Mouse (Mus musculus): ENCODE measurements around the gene Pcmt1. TPM values are rescaled to one million over a fixed set of nuclear protein-coding genes. Genes with fewer than 3 reads are reported as not detected.

Pcmt1 gene
- polyA plus RNA-seq, 1 experiment = 44.5 TPM

- H3K4me3 ChIP-seq (ENCODE audit: insufficient read depth, low read length) = no peak overlapping the region
- no peaks in the 10 kb centered on the region for H3K4me1 ChIP-seq (ENCODE audit: control insufficient read depth, insufficient read depth, low read length)
- no peak overlapping the region for H3K27ac ChIP-seq (ENCODE audit: insufficient read depth, low read depth, low read length)
- TF ChIP-seq CTCF (IDR thresholded peaks at IDR 0.05; ENCODE audit: low read depth, low read length) (no peak), POLR2A (IDR thresholded peaks at IDR 0.05; ENCODE audit: borderline replicate concordance, low read depth, low read length) (no peak)
Observed at GRCm38 (mm10) chr10:7651057-7651456, 29.9 kb downstream of the Pcmt1 start.

GRCm38 (mm10) chr10:7649059-7649458 is 31.9 kb downstream of the Pcmt1 start:
- no peak for TF ChIP-seq POLR2A (IDR thresholded peaks at IDR 0.05; ENCODE audit: borderline replicate concordance, low read depth, low read length)
- no peak for TF ChIP-seq CTCF (IDR thresholded peaks at IDR 0.05; ENCODE audit: low read depth, low read length)
- Histone ChIP-seq H3K4me1 (ENCODE audit: control insufficient read depth, insufficient read depth, low read length) (no peaks in the 10 kb centered on the region), H3K27ac (ENCODE audit: insufficient read depth, low read depth, low read length) (no peak overlapping the region), H3K4me3 (ENCODE audit: insufficient read depth, low read length) (no peak overlapping the region)

- no peak for TF ChIP-seq POLR2A (IDR thresholded peaks at IDR 0.05; ENCODE audit: borderline replicate concordance, low read depth, low read length)
- no peak for TF ChIP-seq CTCF (IDR thresholded peaks at IDR 0.05; ENCODE audit: low read depth, low read length)
- Histone ChIP-seq H3K4me3 (ENCODE audit: insufficient read depth, low read length) (no peak overlapping the region), H3K4me1 (ENCODE audit: control insufficient read depth, insufficient read depth, low read length) (no peaks in the 10 kb centered on the region), H3K27ac (ENCODE audit: insufficient read depth, low read depth, low read length) (no peak overlapping the region)
Observed at GRCm38 (mm10) chr10:7645911-7646310, 35.0 kb downstream of the Pcmt1 start.

GRCm38 (mm10) chr10:7640366-7640765 is 40.6 kb downstream of the Pcmt1 start:
- TF ChIP-seq CTCF (IDR thresholded peaks at IDR 0.05; ENCODE audit: low read depth, low read length) (no peak), POLR2A (IDR thresholded peaks at IDR 0.05; ENCODE audit: borderline replicate concordance, low read depth, low read length) (no peak)
- no peaks in the 10 kb centered on the region for H3K4me1 ChIP-seq (ENCODE audit: control insufficient read depth, insufficient read depth, low read length)
- no peak overlapping the region for H3K27ac ChIP-seq (ENCODE audit: insufficient read depth, low read depth, low read length)
- no peak overlapping the region for H3K4me3 ChIP-seq (ENCODE audit: insufficient read depth, low read length)

GRCm38 (mm10) chr10:7630951-7631720 is 49.8 kb downstream of the Pcmt1 start:
- no peak for TF ChIP-seq CTCF (IDR thresholded peaks at IDR 0.05; ENCODE audit: low read depth, low read length)
- Histone ChIP-seq H3K27ac (ENCODE audit: insufficient read depth, low read depth, low read length) (no peak overlapping the region), H3K4me3 (ENCODE audit: insufficient read depth, low read length) (no peak overlapping the region), H3K4me1 (ENCODE audit: control insufficient read depth, insufficient read depth, low read length) (no peaks in the 10 kb centered on the region)

GRCm38 (mm10) chr10:7630286-7630685 is 50.6 kb downstream of the Pcmt1 start:
- Histone ChIP-seq H3K27ac (ENCODE audit: insufficient read depth, low read depth, low read length) (no peak overlapping the region), H3K4me1 (ENCODE audit: control insufficient read depth, insufficient read depth, low read length) (no peaks in the 10 kb centered on the region), H3K4me3 (ENCODE audit: insufficient read depth, low read length) (no peak overlapping the region)
- no peak for TF ChIP-seq CTCF (IDR thresholded peaks at IDR 0.05; ENCODE audit: low read depth, low read length)

GRCm38 (mm10) chr10:7629092-7629491 is 51.8 kb downstream of the Pcmt1 start:
- H3K27ac ChIP-seq (ENCODE audit: insufficient read depth, low read depth, low read length) = no peak overlapping the region
- H3K4me3 ChIP-seq (ENCODE audit: insufficient read depth, low read length) = no peak overlapping the region
- no peaks in the 10 kb centered on the region for H3K4me1 ChIP-seq (ENCODE audit: control insufficient read depth, insufficient read depth, low read length)
- no peak for TF ChIP-seq POLR2A (IDR thresholded peaks at IDR 0.05; ENCODE audit: borderline replicate concordance, low read depth, low read length)
- no peak for TF ChIP-seq CTCF (IDR thresholded peaks at IDR 0.05; ENCODE audit: low read depth, low read length)

- Histone ChIP-seq H3K27ac (ENCODE audit: insufficient read depth, low read depth, low read length) (no peak overlapping the region), H3K4me3 (ENCODE audit: insufficient read depth, low read length) (no peak overlapping the region), H3K4me1 (ENCODE audit: control insufficient read depth, insufficient read depth, low read length) (no peaks in the 10 kb centered on the region)
- TF ChIP-seq POLR2A (IDR thresholded peaks at IDR 0.05; ENCODE audit: borderline replicate concordance, low read depth, low read length) (no peak), CTCF (IDR thresholded peaks at IDR 0.05; ENCODE audit: low read depth, low read length) (no peak)
Observed at GRCm38 (mm10) chr10:7623861-7624518, 56.9 kb downstream of the Pcmt1 start.

- TF ChIP-seq POLR2A (IDR thresholded peaks at IDR 0.05; ENCODE audit: borderline replicate concordance, low read depth, low read length) (no peak), CTCF (IDR thresholded peaks at IDR 0.05; ENCODE audit: low read depth, low read length) (no peak)
- Histone ChIP-seq H3K27ac (ENCODE audit: insufficient read depth, low read depth, low read length) (no peak overlapping the region), H3K4me3 (ENCODE audit: insufficient read depth, low read length) (no peak overlapping the region), H3K4me1 (ENCODE audit: control insufficient read depth, insufficient read depth, low read length) (no peaks in the 10 kb centered on the region)
Observed at GRCm38 (mm10) chr10:7622378-7622777, 58.6 kb downstream of the Pcmt1 start.

- Histone ChIP-seq H3K4me1 (ENCODE audit: control insufficient read depth, insufficient read depth, low read length) (no peaks in the 10 kb centered on the region), H3K27ac (ENCODE audit: insufficient read depth, low read depth, low read length) (no peak overlapping the region), H3K4me3 (ENCODE audit: insufficient read depth, low read length) (no peak overlapping the region)
- no peak for TF ChIP-seq POLR2A (IDR thresholded peaks at IDR 0.05; ENCODE audit: borderline replicate concordance, low read depth, low read length)
- no peak for TF ChIP-seq CTCF (IDR thresholded peaks at IDR 0.05; ENCODE audit: low read depth, low read length)
Observed at GRCm38 (mm10) chr10:7620723-7621122, 60.2 kb downstream of the Pcmt1 start.

Measured in bone marrow macrophage, adult 2 months (primary cell).